Mouse (Mus musculus) CH12.LX (cell line): ENCODE results near the gene 4921504E06Rik. TPM values are rescaled to one million over a fixed set of nuclear protein-coding genes. Genes with fewer than 3 reads are reported as not detected.

Experiments
- DNase-seq: peaks from one replicate; pipeline ENCODE4 v3.0.0-alpha.2; 2013; ENCODE audit errors: extremely low read depth
- H3K27ac ChIP-seq: 2 replicates; pipeline ENCODE4 v1.5.1; 2012; ENCODE audit warnings: low read depth, mild to moderate bottlenecking, control low read depth, moderate library complexity; ENCODE audit not compliant: insufficient read depth
- H3K27me3 ChIP-seq: replicated peaks from 2 replicates; pipeline ENCODE3; 2012; ENCODE audit warnings: inconsistent platforms
- H3K36me3 ChIP-seq, 2 experiments: replicated peaks in 1 of 2; 2 replicates each; pipeline versions ENCODE3 to v1.6.1; 2012; ENCODE audit warnings: inconsistent platforms in 1 of 2, low read length in 1 of 2, mild to moderate bottlenecking in 1 of 2, mixed read lengths in 1 of 2, moderate library complexity in 1 of 2; ENCODE audit not compliant: control insufficient read depth in 1 of 2, insufficient read depth in 1 of 2
- H3K4me1 ChIP-seq, 2 experiments: 2 replicates each; pipeline ENCODE4 v1.6.1; 2012; ENCODE audit warnings: inconsistent platforms in 1 of 2, moderate library complexity in 1 of 2; ENCODE audit not compliant: insufficient read depth in 2 of 2, control insufficient read depth in 1 of 2
- H3K4me2 ChIP-seq: 2 replicates; pipeline ENCODE4 v1.6.1; 2012; ENCODE audit warnings: low read depth, mild to moderate bottlenecking, control low read depth; ENCODE audit not compliant: poor library complexity, insufficient read depth, severe bottlenecking
- H3K4me3 ChIP-seq, 3 experiments: fragments of 150-350 bp in 1 of 3; sonication (generic) in 1 of 3; replicated peaks in 1 of 3; 2 replicates each; pipeline versions ENCODE3 to v1.5.1; 2011 to 2012; ENCODE audit warnings: low read depth in 2 of 3, low read length in 2 of 3, mild to moderate bottlenecking in 2 of 3, moderate library complexity in 2 of 3, control low read depth in 1 of 3, improper control_type of control experiment in 1 of 3, inconsistent platforms in 1 of 3, mixed read lengths in 1 of 3; ENCODE audit not compliant: poor library complexity in 1 of 3
- H3K79me2 ChIP-seq: replicated peaks from 2 replicates; pipeline ENCODE4 v1.6.1; 2012; ENCODE audit warnings: mild to moderate bottlenecking, moderate library complexity; ENCODE audit not compliant: control insufficient read depth, poor library complexity, insufficient read depth, severe bottlenecking; ENCODE audit errors: extremely low read depth
- H3K9ac ChIP-seq: 2 replicates; pipeline ENCODE4 v1.6.1; 2012; ENCODE audit warnings: low read depth, mild to moderate bottlenecking, control low read depth, moderate library complexity; ENCODE audit not compliant: insufficient read depth
- H3K9me3 ChIP-seq: replicated peaks from 2 replicates; pipeline ENCODE3; 2012; ENCODE audit warnings: low read length, inconsistent platforms, mixed read lengths
- CHD2 ChIP-seq: IDR thresholded peaks from 2 replicates; pipeline ENCODE4 v1.6.1; 2011; ENCODE audit warnings: low read length, improper control_type of control experiment
- E2F4 ChIP-seq: IDR thresholded peaks from 2 replicates; pipeline ENCODE4 v1.6.1; 2011; ENCODE audit warnings: low read depth, low read length, improper control_type of control experiment; ENCODE audit not compliant: insufficient replicate concordance
- EP300 ChIP-seq: IDR thresholded peaks from 2 replicates; pipeline ENCODE4 v1.6.1; 2011; ENCODE audit warnings: low read length, improper control_type of control experiment
- ETS1 ChIP-seq: conservative IDR thresholded peaks from 2 replicates; pipeline ENCODE4 v1.6.1; 2012; ENCODE audit warnings: low read depth, mild to moderate bottlenecking, inconsistent platforms, low read length, improper control_type of control experiment, moderate library complexity
- IRF4 ChIP-seq: IDR thresholded peaks from 2 replicates; pipeline ENCODE4 v1.6.1; 2014; ENCODE audit warnings: low read depth, mild to moderate bottlenecking, inconsistent platforms, low read length, improper control_type of control experiment
- JUND ChIP-seq: conservative IDR thresholded peaks from 2 replicates; pipeline ENCODE4 v1.6.1; 2011; ENCODE audit warnings: low read depth, low read length, improper control_type of control experiment
- MAZ ChIP-seq: IDR thresholded peaks from 2 replicates; pipeline ENCODE4 v1.6.1; 2012; ENCODE audit warnings: low read depth, mild to moderate bottlenecking, inconsistent platforms, low read length, improper control_type of control experiment, moderate library complexity
- MEF2A ChIP-seq: IDR thresholded peaks from 2 replicates; pipeline ENCODE4 v1.6.1; 2014; ENCODE audit warnings: low read depth, mild to moderate bottlenecking, inconsistent platforms, low read length, improper control_type of control experiment, borderline replicate concordance
- MXI1 ChIP-seq: IDR thresholded peaks from 2 replicates; pipeline ENCODE4 v1.6.1; 2011; ENCODE audit warnings: mild to moderate bottlenecking, low read depth, low read length, improper control_type of control experiment
- MYC ChIP-seq: IDR thresholded peaks from 2 replicates; pipeline ENCODE4 v1.6.1; 2011; ENCODE audit warnings: low read depth, mild to moderate bottlenecking, improper control_type of control experiment, low read length
- NELFE ChIP-seq: IDR thresholded peaks from 2 replicates; pipeline ENCODE4 v1.6.1; 2011; ENCODE audit warnings: low read depth, low read length, improper control_type of control experiment
- PAX5 ChIP-seq: IDR thresholded peaks from 2 replicates; pipeline ENCODE4 v1.6.1; 2012; ENCODE audit warnings: low read length, inconsistent platforms, mixed read lengths
- POLR2A ChIP-seq: IDR thresholded peaks from 2 replicates; pipeline ENCODE4 v1.6.1; 2011; ENCODE audit warnings: low read depth, mild to moderate bottlenecking, improper control_type of control experiment, low read length
- POLR2AphosphoS2 ChIP-seq: IDR thresholded peaks from 2 replicates; pipeline ENCODE4 v1.6.1; 2011; ENCODE audit warnings: low read depth, low read length, improper control_type of control experiment
- RCOR1 ChIP-seq: conservative IDR thresholded peaks from 2 replicates; pipeline ENCODE4 v1.6.1; 2012; ENCODE audit warnings: low read depth, mild to moderate bottlenecking, inconsistent platforms, low read length, improper control_type of control experiment
- TBP ChIP-seq: conservative IDR thresholded peaks from 2 replicates; pipeline ENCODE4 v1.6.1; 2011; ENCODE audit warnings: low read depth, low read length, improper control_type of control experiment
- TCF12 ChIP-seq: IDR thresholded peaks from 2 replicates; pipeline ENCODE4 v1.6.1; 2014; ENCODE audit warnings: low read depth, mild to moderate bottlenecking, inconsistent platforms, low read length, improper control_type of control experiment
- ZNF384 ChIP-seq: IDR thresholded peaks from 2 replicates; pipeline ENCODE4 v1.6.1; 2012; ENCODE audit warnings: low read depth, low read length, improper control_type of control experiment, inconsistent platforms
- dilution Hi-C: fragments of 300-500 bp; cut with MboI; formaldehyde crosslinking; loops from 2 replicates; pipeline ENCODE4 v1.14.3; 2020; ENCODE audit warnings: low sequenced_read_pairs; ENCODE audit not compliant: extremely low pct_unique_long_range_greater_than_20kb, extremely low pct_ligation_motif_present
- in situ Hi-C: fragments of 300-500 bp; cut with MboI; formaldehyde crosslinking; loops from 3 replicates; pipeline ENCODE4 v1.14.3; 2019; ENCODE audit warnings: low sequenced_read_pairs, low pct_ligation_motif_present, low pct_unique_long_range_greater_than_20kb, mixed read lengths
- polyA plus RNA-seq: library from polyadenylated mRNA; unstranded; fragments of >175 nt; gene quantifications from 2 replicates; pipeline ENCODE4 v1.2.1, GENCODE M21; 2012; ENCODE audit warnings: low read depth; ENCODE audit not compliant: insufficient read length
- total RNA-seq, 2 experiments: library from RNA; depleted of rRNA; stranded (reverse); fragments of 300-350 nt in 1 of 2; fragments of >200 nt in 1 of 2; gene quantifications; 2 replicates each; pipeline ENCODE4 v1.2.3; 2012 to 2014

4921504E06Rik gene
- total and polyA plus RNA-seq, 3 experiments, result not detected

DNA sequence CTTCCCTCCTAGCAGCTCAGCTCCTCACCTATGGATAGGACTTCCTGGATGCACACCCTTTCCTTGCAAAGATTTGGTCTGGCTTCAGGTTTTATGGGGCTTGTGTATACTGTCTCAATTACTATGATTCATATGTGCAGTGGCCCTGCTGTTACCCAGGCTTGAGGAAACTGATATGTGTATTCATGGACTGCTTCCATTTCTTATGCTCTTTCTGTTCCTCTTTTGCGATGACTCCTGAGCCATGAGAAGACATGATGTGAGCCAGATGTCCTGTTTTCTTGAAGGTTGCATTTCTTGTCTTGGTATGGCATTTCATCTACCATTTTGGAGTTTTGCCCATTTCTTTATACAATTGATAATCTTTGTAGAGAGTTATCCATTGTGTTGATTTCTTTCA lies 48.0 kb downstream of the 4921504E06Rik start:
- TF ChIP-seq POLR2A, result no peak
- no peak for TF ChIP-seq MXI1
- no peak for TF ChIP-seq MEF2A
- peak; percentile 58; the same call in 1 of the 2 replicates for TF ChIP-seq IRF4
- peak; percentile 72 for TF ChIP-seq EP300
- no peak for TF ChIP-seq POLR2AphosphoS2
- DNase-seq, result peak; percentile 71
- no peak overlapping the region for H3K9ac ChIP-seq
- H3K36me3 ChIP-seq, result no peaks in the 10 kb centered on the region
- no peak overlapping the region for H3K4me3 ChIP-seq
- H3K79me2 ChIP-seq, result no peaks in the 10 kb centered on the region
- in situ Hi-C loops (no loop called here), dilution Hi-C loops (no loop called here)
- H3K4me1 ChIP-seq, result peaks cover 2 to 25% of the 10 kb centered on the region in 2 experiments; a peak in 2 of 4 replicates
- H3K9me3 ChIP-seq, result no peaks in the 10 kb centered on the region
- no peak overlapping the region for H3K27ac ChIP-seq
- no peak overlapping the region for H3K4me2 ChIP-seq
- H3K27me3 ChIP-seq, result no peaks in the 10 kb centered on the region

GRCm38 (mm10) chr2:19490262-19490661 lies 63.5 kb downstream of the 4921504E06Rik start:
- no peak overlapping the region for H3K4me2 ChIP-seq
- no peaks in the 10 kb centered on the region for H3K27me3 ChIP-seq
- no peaks in the 10 kb centered on the region for H3K79me2 ChIP-seq
- TF ChIP-seq IRF4 (no peak), TBP (no peak), PAX5 (no peak), MEF2A (no peak), CHD2 (no peak), E2F4 (no peak), RCOR1 (no peak), ETS1 (no peak), NELFE (no peak), POLR2AphosphoS2 (no peak), MAZ (no peak)
- TF ChIP-seq, all 38 proteins: peak for 0
- Histone ChIP-seq H3K4me3 (no peak overlapping the region), H3K9me3 (no peaks in the 10 kb centered on the region), H3K27ac (no peak overlapping the region), H3K36me3 (no peaks in the 10 kb centered on the region), H3K4me1 (no peaks in the 10 kb centered on the region), H3K9ac (no peak overlapping the region)
- dilution Hi-C loops, result no loop called here
- in situ Hi-C loops, result no loop called here
- DNase-seq, result no peak

DNA sequence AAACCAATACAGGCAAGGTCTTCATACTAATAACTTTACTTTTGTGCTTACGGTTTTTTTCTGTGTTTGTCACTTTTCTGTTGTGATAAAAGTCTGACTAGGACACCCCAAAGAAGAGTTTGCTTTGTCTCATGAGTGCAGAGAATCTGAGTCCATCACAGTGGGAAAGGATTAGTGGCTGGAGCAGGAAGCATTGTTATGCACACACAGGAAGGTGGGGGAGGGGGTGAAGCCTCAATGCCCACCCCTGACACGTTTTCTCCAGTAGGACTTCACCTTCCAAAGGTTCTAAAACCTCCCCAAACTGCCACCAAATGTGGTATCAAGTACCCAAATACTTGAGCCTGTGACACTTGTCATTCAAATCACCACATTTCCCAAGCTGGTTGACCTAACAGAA lies 91.8 kb downstream of the 4921504E06Rik start:
- H3K9ac ChIP-seq, result no peak overlapping the region
- no peaks in the 10 kb centered on the region for H3K79me2 ChIP-seq
- no peak overlapping the region for H3K4me3 ChIP-seq
- no peak overlapping the region for H3K27ac ChIP-seq
- TF ChIP-seq MEF2A (no peak), TCF12 (no peak), MYC (no peak), ZNF384 (no peak), JUND (no peak), EP300 (no peak), POLR2A (no peak), RCOR1 (no peak), MXI1 (no peak)
- no peaks in the 10 kb centered on the region for H3K9me3 ChIP-seq
- in situ Hi-C loops, result no loop called here
- H3K4me2 ChIP-seq, result no peak overlapping the region
- H3K36me3 ChIP-seq, result no peaks in the 10 kb centered on the region
- no peaks in the 10 kb centered on the region for H3K27me3 ChIP-seq
- H3K4me1 ChIP-seq, result no peaks in the 10 kb centered on the region
- no peak for DNase-seq
- dilution Hi-C loops, result no loop called here
